Mouse (Mus musculus) Patski (cell line): ENCODE measurements around the gene Osbpl6. TPM values are rescaled to one million over a fixed set of nuclear protein-coding genes. Genes with fewer than 3 reads are reported as not detected.

Experiments
- ATAC-seq: fragments of 100-300 bp; one replicate; pipeline ENCODE4 v1.8.0; 2021
- CTCF ChIA-PET: fragments of 350-600 bp; sonication (Branson Sonifier 250); formaldehyde crosslinking; loops from one replicate; lab custom pipeline; 2022; ENCODE audit warnings: inconsistent platforms; lab: Charles Lee
- POLR2A ChIA-PET: fragments of 350-600 bp; sonication (Branson Sonifier 250); formaldehyde crosslinking; loops from one replicate; lab custom pipeline; 2022; ENCODE audit warnings: antibody characterized with exemption, inconsistent platforms; lab: Charles Lee
- DNase-seq: peaks from one replicate; pipeline ENCODE4 v3.0.0-alpha.2; 2011; ENCODE audit warnings: low read depth, low spot score
- H3K27me3 ChIP-seq: fragments of 371-371 bp; one replicate; pipeline ENCODE4 v1.5.1; 2021
- CTCF ChIP-seq: fragments of 100-300 bp; IDR thresholded peaks from one replicate; pipeline ENCODE4 v1.5.1; 2021
- in situ Hi-C: fragments of 300-500 bp; cut with MboI; formaldehyde crosslinking; loops from 3 replicates; pipeline ENCODE4 v1.11.1; 2018; ENCODE audit warnings: low pct_unique_long_range_greater_than_20kb, mixed read lengths
- polyA plus RNA-seq: library from polyadenylated mRNA; unstranded; gene quantifications from one replicate; pipeline ENCODE4 v1.2.3, GENCODE M21; 2021

Osbpl6 gene
- polyA plus RNA-seq, 1 experiment from 2014 or later = 10.5 TPM

DNA sequence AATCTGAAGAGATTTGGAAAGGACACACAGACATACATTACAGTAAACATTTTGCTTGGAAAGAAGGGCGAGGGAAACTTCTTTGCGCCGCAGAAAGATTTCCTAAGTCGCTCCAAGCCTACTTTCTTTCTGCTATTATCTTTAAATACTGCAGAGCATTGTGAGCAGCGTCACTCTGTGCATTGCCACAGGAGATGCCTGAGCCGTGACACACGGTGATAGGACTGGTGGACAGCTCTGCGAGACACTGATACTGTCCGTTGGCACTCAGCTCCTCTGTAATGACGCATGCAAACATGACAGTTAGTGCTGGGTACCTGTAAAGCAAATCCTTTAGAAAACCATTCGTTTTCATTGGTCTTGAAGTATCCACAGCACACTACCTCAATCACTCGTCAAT is 224.0 kb downstream of the Osbpl6 start:
- no peaks in the 10 kb centered on the region for H3K27me3 ChIP-seq
- in situ Hi-C loops = no loop called here
- POLR2A ChIA-PET = no interaction called here
- CTCF ChIA-PET = interaction anchor here (0.9 kb wide), 1 partner anchor 260 kb away, joined by 3 read pairs; the partner anchor contains the start of gene Rbm45
- TF ChIP-seq CTCF = no peak
- DNase-seq (no peak), ATAC-seq (no peak)

DNA sequence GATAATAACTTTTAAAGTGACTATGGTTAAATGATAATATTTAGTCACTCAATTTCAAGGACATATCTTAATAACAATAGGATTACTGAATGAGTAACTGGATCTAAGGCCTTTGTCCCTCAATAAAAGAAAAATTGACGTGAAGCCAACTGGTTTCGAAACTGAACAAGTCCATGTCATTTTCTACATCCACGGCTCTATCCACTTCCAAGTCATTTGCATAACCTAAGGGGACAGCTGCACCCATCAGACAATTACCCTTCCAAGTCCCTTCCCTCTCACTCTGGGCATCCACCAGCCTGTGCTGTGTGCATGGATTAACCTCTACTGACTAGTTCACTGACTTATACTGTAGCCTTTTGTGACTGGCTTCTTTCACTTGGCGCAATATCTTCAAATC is 225.3 kb downstream of the Osbpl6 start:
- in situ Hi-C loops = no loop called here
- CTCF ChIA-PET = interaction anchor here (1.0 kb wide), 1 partner anchor 9 kb away, joined by 3 read pairs; no protein-coding TSS in a partner anchor
- no peak for TF ChIP-seq CTCF
- no peak for ATAC-seq
- DNase-seq = no peak
- no peaks in the 10 kb centered on the region for H3K27me3 ChIP-seq
- POLR2A ChIA-PET = no interaction called here

DNA sequence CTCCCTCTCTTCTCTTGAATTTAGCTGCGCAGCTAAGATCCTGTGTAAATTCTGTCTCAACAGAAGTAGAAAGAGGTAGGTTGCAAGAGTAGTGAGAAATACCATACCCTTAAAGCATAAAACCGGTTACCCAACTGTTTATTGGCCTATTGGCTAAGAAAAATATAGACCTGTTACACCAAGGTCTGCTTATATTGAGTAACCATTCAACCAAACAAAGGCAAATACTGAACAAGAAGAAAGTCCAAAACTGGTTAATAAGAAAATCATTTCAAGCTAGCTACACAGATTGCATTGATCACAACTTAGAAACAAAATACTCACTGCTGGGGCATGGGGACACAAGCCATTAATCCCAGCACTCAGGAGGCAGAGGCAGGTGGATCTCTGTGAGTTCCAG is 233.3 kb downstream of the Osbpl6 start:
- TF ChIP-seq CTCF = no peak
- POLR2A ChIA-PET = no interaction called here
- CTCF ChIA-PET = no interaction called here
- DNase-seq (no peak), ATAC-seq (no peak)
- in situ Hi-C loops = no loop called here
- no peaks in the 10 kb centered on the region for H3K27me3 ChIP-seq

DNA sequence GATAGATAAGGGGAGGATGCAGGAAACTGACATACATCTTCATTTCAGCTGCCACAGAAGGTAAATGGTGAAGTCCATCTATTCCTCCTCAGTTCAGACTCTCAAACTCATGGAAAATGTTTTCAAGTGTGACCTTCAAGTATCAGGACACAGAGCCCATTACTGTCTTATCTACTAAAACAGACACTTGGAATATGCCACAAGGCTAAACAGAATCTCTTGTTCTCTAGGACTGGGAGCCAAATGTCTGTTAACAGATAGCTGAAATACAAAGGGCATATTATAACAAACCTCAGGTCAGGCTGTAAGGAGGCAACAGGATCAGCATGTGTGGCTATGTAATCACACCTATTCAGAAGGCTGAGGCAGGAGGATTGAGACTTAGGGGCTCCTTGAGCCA is 237.5 kb downstream of the Osbpl6 start:
- no peaks in the 10 kb centered on the region for H3K27me3 ChIP-seq
- ATAC-seq = no peak
- no peak for TF ChIP-seq CTCF
- CTCF ChIA-PET = interaction anchor here (0.9 kb wide), 1 partner anchor 25 kb away, joined by 4 read pairs; no protein-coding TSS in a partner anchor
- POLR2A ChIA-PET = no interaction called here
- in situ Hi-C loops = no loop called here
- DNase-seq = no peak

DNA sequence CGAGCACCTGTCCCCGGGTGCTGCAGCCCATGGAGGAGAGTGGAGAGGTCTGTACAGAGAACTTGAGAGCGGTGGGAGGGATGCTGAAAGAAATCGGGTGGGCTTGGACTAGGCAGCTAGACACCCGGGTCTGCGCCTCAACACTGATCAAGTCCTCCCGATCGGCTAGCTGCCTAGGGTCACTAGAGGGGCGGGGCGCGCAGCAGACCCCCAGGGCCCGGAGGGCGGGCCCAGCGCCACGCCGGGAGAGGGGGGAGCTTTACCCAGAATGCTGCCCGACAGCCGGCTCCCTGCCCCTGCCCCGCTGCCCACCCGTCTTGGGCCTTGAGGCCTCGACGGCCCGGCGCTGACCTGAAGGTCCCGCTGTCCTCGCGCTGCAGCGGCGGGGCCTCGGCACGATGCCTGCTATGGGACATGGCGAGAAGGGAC is 241.1 kb downstream of the Osbpl6 start:
- CTCF ChIA-PET = interaction anchor here (1.5 kb wide), 1 partner anchor 12 kb away, joined by 6 read pairs; no protein-coding TSS in a partner anchor
- in situ Hi-C loops = no loop called here

DNA sequence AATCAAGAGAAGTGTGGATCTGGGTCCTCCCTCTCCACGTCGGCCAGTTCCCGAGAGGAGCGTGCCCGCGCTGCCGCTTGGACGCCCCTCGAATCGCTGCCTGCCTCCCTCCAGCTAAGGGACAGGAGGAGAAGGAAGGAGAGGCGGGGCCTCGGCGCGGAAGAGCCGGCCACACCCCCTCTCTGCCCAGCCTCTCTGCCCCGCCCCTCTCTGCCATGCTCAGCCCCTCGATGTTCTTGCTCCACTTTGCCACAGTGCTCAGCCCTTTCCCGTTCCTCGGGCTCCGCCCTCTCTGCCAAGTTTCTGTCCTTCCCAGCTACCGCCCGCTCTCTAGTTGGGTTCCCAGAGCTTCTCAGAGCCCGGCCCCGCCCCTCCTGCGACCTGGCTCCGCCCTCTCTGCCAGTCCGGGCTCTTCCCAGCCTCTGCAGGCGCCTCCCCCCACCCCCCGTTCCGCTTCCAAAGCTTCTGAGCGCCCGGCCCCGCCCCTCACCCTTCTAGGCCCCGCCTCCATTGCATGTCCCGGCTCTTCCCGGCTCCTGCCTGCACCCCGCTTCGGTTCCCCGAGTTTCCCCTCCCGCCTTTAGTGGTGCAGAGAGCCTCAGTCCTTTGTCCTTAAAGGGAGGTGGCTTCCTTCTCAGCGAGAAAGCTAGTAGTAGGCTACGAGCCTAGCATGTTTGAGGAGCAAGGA is 241.7 kb downstream of the Osbpl6 start, which contains the start of the genes Prkra and Pjvk:
Gene Prkra, minus strand, starts transcription at position 133 of the 688 bp plus-strand sequence.
Gene Pjvk, plus strand, starts transcription at position 594 of the 688 bp plus-strand sequence.
- CTCF ChIA-PET = no interaction called here
- no peak for TF ChIP-seq CTCF
- POLR2A ChIA-PET = no interaction called here
- ATAC-seq = peak; percentile 100
- in situ Hi-C loops = no loop called here
- DNase-seq = peak; percentile 89
- H3K27me3 ChIP-seq = no peaks in the 10 kb centered on the region

More for the DNA sequence above, 241.1 kb downstream of the Osbpl6 start:
- no peaks in the 10 kb centered on the region for H3K27me3 ChIP-seq
- DNase-seq = no peak
- ATAC-seq = peak; percentile 52
- no peak for TF ChIP-seq CTCF
- POLR2A ChIA-PET = no interaction called here

DNA sequence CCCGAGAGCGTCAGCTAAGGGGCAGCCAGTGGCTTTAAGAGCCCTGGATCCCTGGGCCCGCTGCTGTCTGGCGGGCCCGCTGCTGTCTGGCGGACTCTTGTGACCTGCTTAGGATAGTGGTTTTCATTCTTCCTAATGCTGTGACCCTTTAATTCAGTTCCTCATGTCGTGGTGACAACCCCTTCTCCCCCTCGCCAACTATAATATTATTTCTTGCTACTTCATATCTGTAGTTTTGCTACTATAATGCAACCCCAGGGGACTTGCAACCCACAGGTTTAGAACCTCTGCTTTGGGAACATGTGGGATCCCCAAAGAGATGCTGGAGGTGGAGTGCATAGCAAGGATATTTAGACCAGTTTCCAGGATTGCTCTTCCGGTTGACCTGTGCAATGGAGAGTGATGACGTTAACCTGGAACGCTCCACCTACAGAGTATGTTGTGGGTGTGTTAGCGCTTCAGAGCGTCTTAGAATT is 242.4 kb downstream of the Osbpl6 start:
- POLR2A ChIA-PET = no interaction called here
- CTCF ChIA-PET = no interaction called here
- DNase-seq = no peak
- in situ Hi-C loops = no loop called here
- ATAC-seq = no peak
- no peak for TF ChIP-seq CTCF
- H3K27me3 ChIP-seq = no peaks in the 10 kb centered on the region

Other genes starting within 250 kb of the Osbpl6 start
- 0.04 TPM for gene Pde11a, start 67.7 kb upstream of the Osbpl6 start, polyA plus RNA-seq
- gene Cyct, start 46.1 kb upstream of the Osbpl6 start, polyA plus RNA-seq = not detected
- 40.0 TPM for gene Rbm45, start 36.5 kb upstream of the Osbpl6 start, polyA plus RNA-seq
- 48.8 TPM for gene Prkra, start 241.5 kb downstream of the Osbpl6 start, polyA plus RNA-seq
- gene Pjvk, start 242.0 kb downstream of the Osbpl6 start, polyA plus RNA-seq = 0.24 TPM